ENCODE assay signal across 18 mouse cellular contexts in genomic region chr10:17235955-17236650, GRCm38 (mm10).
DNase-seq lines count a peak whose midpoint lies in the region; ATAC-seq lines count a peak whose summit lies in the region.
"Had no signal": no experiment of that assay in that cellular context is flagged by ENCODE, and none has a peak within 500 bp of the region (broad histone marks: within the 10 kb centered on the region; RNA-seq: fewer than 3 reads in every experiment).

No protein-coding gene starts in this region.

- H3K4me3 ChIP-seq in kidney, embryonic 15.5 days (replicated peaks), result no peak overlapping the region
- no peak overlapping the region for H3K4me3 ChIP-seq in midbrain, embryonic 14.5 days (replicated peaks; ENCODE audit: low read depth, low read length)
- H3K4me3 ChIP-seq: embryonic facial prominence, embryonic 13.5 days; heart, adult 2 months; liver, embryonic 15.5 days had no signal

- 0 out of 2 replicates have a peak overlapping the region, but pooled peaks have one; percentile 14 for H3K27ac ChIP-seq in kidney, embryonic 15.5 days
- no peak overlapping the region for H3K27ac ChIP-seq in midbrain, embryonic 14.5 days (replicated peaks; ENCODE audit: low read depth, low read length)
- H3K27ac ChIP-seq: embryonic facial prominence, embryonic 13.5 days; heart, adult 2 months; liver, embryonic 15.5 days had no signal

- WGBS in kidney, embryonic 15.5 days, result 26% methylated on average over 10 of the region's 10 CpGs
- WGBS in midbrain, embryonic 14.5 days, result 24% methylated on average over 10 of the region's 10 CpGs

- ATAC-seq in kidney, embryonic 15.5 days (replicated peaks; ENCODE audit: low FRiP score), result peak; percentile 23; the same call in 1 of the 2 replicates
- 0 out of 2 replicates have a peak, but pooled peaks have one; percentile 19 for ATAC-seq in midbrain, embryonic 14.5 days (ENCODE audit: low FRiP score, low TSS enrichment)
- ATAC-seq: CD4-positive, CD25-positive, alpha-beta regulatory T cell, adult 4 months; inflammation-experienced regulatory T-cells, adult 6 months had no signal

- DNase-seq in kidney, adult 18-20 months, result no peak
- DNase-seq in ZHBTc4 (ENCODE audit: low read depth, low spot score), result peak; percentile 9
- peak; percentile 53 for DNase-seq in embryo, embryonic 9.5 days (ENCODE audit: extremely low spot score)
- peak; percentile 40 for DNase-seq in midbrain, embryonic 14.5 days
- no peak for DNase-seq in testis, postnatal 10 days (ENCODE audit: low spot score)
- DNase-seq in layer of hippocampus, adult 8-10 months (ENCODE audit: low spot score in 2 of 2), result no peak
- DNase-seq: cerebellum, postnatal 10 days; heart, adult 2 months; heart, postnatal 10 days; kidney, postnatal 10 days; layer of hippocampus, adult 9-11 months; lung, postnatal 10 days; right cerebral cortex, postnatal 4 days had no signal

- H3K36me3 ChIP-seq in kidney, embryonic 15.5 days, result no peaks in the 10 kb centered on the region
- H3K36me3 ChIP-seq in midbrain, embryonic 14.5 days (ENCODE audit: control insufficient read depth, insufficient read depth, low read length), result no peaks in the 10 kb centered on the region
- H3K36me3 ChIP-seq: embryonic facial prominence, embryonic 13.5 days; liver, embryonic 15.5 days had no signal

- H3K9ac ChIP-seq in kidney, embryonic 15.5 days, result no peak overlapping the region
- no peak overlapping the region for H3K9ac ChIP-seq in midbrain, embryonic 14.5 days (replicated peaks; ENCODE audit: low read length)
- H3K9ac ChIP-seq: embryonic facial prominence, embryonic 13.5 days; liver, embryonic 15.5 days had no signal

- H3K9me3 ChIP-seq in kidney, embryonic 15.5 days (replicated peaks), result no peaks in the 10 kb centered on the region
- H3K9me3 ChIP-seq in midbrain, embryonic 14.5 days (ENCODE audit: control insufficient read depth, low read length), result no peaks in the 10 kb centered on the region
- H3K9me3 ChIP-seq: embryonic facial prominence, embryonic 13.5 days; liver, embryonic 15.5 days had no signal

- peaks cover 26% of the 10 kb centered on the region for H3K4me1 ChIP-seq in kidney, embryonic 15.5 days
- peaks cover 28% of the 10 kb centered on the region for H3K4me1 ChIP-seq in midbrain, embryonic 14.5 days (ENCODE audit: control insufficient read depth, insufficient read depth, low read length)
- H3K4me1 ChIP-seq: liver, embryonic 15.5 days had no signal

- H3K27me3 ChIP-seq in kidney, embryonic 15.5 days, result no peaks in the 10 kb centered on the region
- no peaks in the 10 kb centered on the region for H3K27me3 ChIP-seq in midbrain, embryonic 14.5 days (ENCODE audit: control insufficient read depth, insufficient read depth, low read length)
- H3K27me3 ChIP-seq: embryonic facial prominence, embryonic 13.5 days; liver, embryonic 15.5 days had no signal

- H3K4me2 ChIP-seq in kidney, embryonic 15.5 days, result no peak overlapping the region
- H3K4me2 ChIP-seq in midbrain, embryonic 14.5 days (ENCODE audit: low read length), result no peak overlapping the region
- H3K4me2 ChIP-seq: embryonic facial prominence, embryonic 13.5 days; liver, embryonic 15.5 days had no signal

Comparison
In these comparisons a context has a peak if more than half of its experiments do, and no peak if none do; other contexts are left out.
1. DNase-seq: peak in ZHBTc4 (single experiment), embryo, embryonic 9.5 days (single experiment) and midbrain, embryonic 14.5 days (single experiment); none in kidney, adult 18-20 months (single experiment), testis, postnatal 10 days (single experiment) and layer of hippocampus, adult 8-10 months (0 of 2).